Mouse (Mus musculus) liver, embryonic 16.5 days (tissue): Measurements from ENCODE around the gene Tln2. TPM values are rescaled to one million over a fixed set of nuclear protein-coding genes. Genes with fewer than 3 reads are reported as not detected.

ENCODE experiments used
- ATAC-seq: fragments of 200-750 bp; cut with Nextera tagmentation; 2 replicates; pipeline ENCODE4 v1.8.0; 2017; ENCODE audit warnings: low read depth, mild to moderate bottlenecking, moderate number of reproducible peaks, moderate library complexity
- H3K27ac ChIP-seq: fragments of 300-500 bp; sonication (generic); 2 replicates; pipeline ENCODE4 v1.5.1; 2014; ENCODE audit warnings: mild to moderate bottlenecking, low read length
- H3K27me3 ChIP-seq: fragments of 300-500 bp; sonication (generic); 2 replicates; pipeline ENCODE4 v1.6.1; 2014; ENCODE audit warnings: low read depth, low read length, mixed read lengths; ENCODE audit not compliant: control insufficient read depth, insufficient read depth
- H3K36me3 ChIP-seq: fragments of 300-500 bp; sonication (generic); 2 replicates; pipeline ENCODE4 v1.6.1; 2014; ENCODE audit warnings: mild to moderate bottlenecking; ENCODE audit not compliant: control insufficient read depth, insufficient read depth
- H3K4me1 ChIP-seq: fragments of 300-500 bp; sonication (generic); 2 replicates; pipeline ENCODE4 v1.6.1; 2014; ENCODE audit warnings: low read depth, low read length, mixed read lengths; ENCODE audit not compliant: control insufficient read depth
- H3K4me2 ChIP-seq: fragments of 300-500 bp; sonication (generic); 2 replicates; pipeline ENCODE4 v1.6.1; 2014; ENCODE audit warnings: low read depth, low read length, mixed read lengths
- H3K4me3 ChIP-seq: fragments of 300-500 bp; sonication (generic); 2 replicates; pipeline ENCODE4 v1.5.1; 2014; ENCODE audit warnings: low read depth, mild to moderate bottlenecking, low read length
- H3K9ac ChIP-seq: fragments of 300-500 bp; sonication (generic); 2 replicates; pipeline ENCODE4 v1.6.1; 2014; ENCODE audit warnings: low read depth, low read length
- H3K9me3 ChIP-seq: fragments of 300-500 bp; sonication (generic); replicated peaks from 2 replicates; pipeline ENCODE4 v1.6.1; 2016; ENCODE audit warnings: low read length; ENCODE audit not compliant: control insufficient read depth
- WGBS: fragments of 180-500 bp; shearing (Covaris S2); extraction: QIAGEN DNeasy Blood & Tissue Kit; methylation state at CpG from one replicate; pipeline ENCODE4 v1.1.7; 2014; ENCODE audit not compliant: insufficient replicate concordance; 5-methylcytosine and 5-hydroxymethylcytosine counted together
- polyA plus RNA-seq: library from polyadenylated mRNA; unstranded; fragments of >200 nt; fragmentation: Nextera tagmentation; extraction: Ambion mirVana; gene quantifications from 2 replicates; pipeline ENCODE4 v1.2.1, GENCODE M21; 2015

Gene Tln2
- polyA plus RNA-seq, 1 experiment from 2014 or later = 3.4 TPM

- no peak overlapping the region for H3K9ac ChIP-seq
- no peak overlapping the region for H3K4me3 ChIP-seq
- no peak overlapping the region for H3K4me2 ChIP-seq
- no peak for ATAC-seq
- H3K9me3 ChIP-seq = no peaks in the 10 kb centered on the region
- H3K4me1 ChIP-seq = no peaks in the 10 kb centered on the region
- H3K27me3 ChIP-seq = no peaks in the 10 kb centered on the region
- WGBS = 29% methylated on average over 3 of the region's 3 CpGs
- no peak overlapping the region for H3K27ac ChIP-seq
- H3K36me3 ChIP-seq = no peaks in the 10 kb centered on the region
Measured at GRCm38 (mm10) chr9:67495350-67495749, 64.2 kb downstream of the Tln2 start.

GRCm38 (mm10) chr9:67493876-67494552, 65.5 kb downstream of the Tln2 start:
- 63% methylated on average over 8 of the region's 8 CpGs for WGBS
- no peaks in the 10 kb centered on the region for H3K27me3 ChIP-seq
- H3K27ac ChIP-seq = no peak overlapping the region
- no peak overlapping the region for H3K9ac ChIP-seq
- no peak overlapping the region for H3K4me2 ChIP-seq
- no peak for ATAC-seq
- H3K9me3 ChIP-seq = no peaks in the 10 kb centered on the region
- H3K4me1 ChIP-seq = no peaks in the 10 kb centered on the region
- H3K36me3 ChIP-seq = no peaks in the 10 kb centered on the region
- no peak overlapping the region for H3K4me3 ChIP-seq

- H3K36me3 ChIP-seq = no peaks in the 10 kb centered on the region
- ATAC-seq = no peak
- H3K4me1 ChIP-seq = no peaks in the 10 kb centered on the region
- no peak overlapping the region for H3K27ac ChIP-seq
- H3K9ac ChIP-seq = no peak overlapping the region
- no peaks in the 10 kb centered on the region for H3K9me3 ChIP-seq
- no peaks in the 10 kb centered on the region for H3K27me3 ChIP-seq
- WGBS = 41% methylated on average over 3 of the region's 3 CpGs
- H3K4me3 ChIP-seq = no peak overlapping the region
- no peak overlapping the region for H3K4me2 ChIP-seq
Measured at GRCm38 (mm10) chr9:67489370-67489769, 70.1 kb downstream of the Tln2 start.

GRCm38 (mm10) chr9:67486621-67487020, 72.9 kb downstream of the Tln2 start:
- Histone ChIP-seq H3K9me3 (no peaks in the 10 kb centered on the region), H3K36me3 (no peaks in the 10 kb centered on the region), H3K4me1 (no peaks in the 10 kb centered on the region), H3K27me3 (no peaks in the 10 kb centered on the region), H3K27ac (no peak overlapping the region), H3K4me2 (no peak overlapping the region), H3K4me3 (no peak overlapping the region), H3K9ac (no peak overlapping the region)
- ATAC-seq = no peak
- WGBS = 53% methylated on average over 5 of the region's 5 CpGs

- H3K9ac ChIP-seq = no peak overlapping the region
- no peaks in the 10 kb centered on the region for H3K27me3 ChIP-seq
- no peak overlapping the region for H3K4me3 ChIP-seq
- no peak overlapping the region for H3K27ac ChIP-seq
- no peaks in the 10 kb centered on the region for H3K36me3 ChIP-seq
- no peaks in the 10 kb centered on the region for H3K4me1 ChIP-seq
- no peak overlapping the region for H3K4me2 ChIP-seq
- H3K9me3 ChIP-seq = no peaks in the 10 kb centered on the region
- ATAC-seq = no peak
- WGBS = 40% methylated on average over 15 of the region's 15 CpGs
Measured at GRCm38 (mm10) chr9:67485169-67486072, 74.1 kb downstream of the Tln2 start.

GRCm38 (mm10) chr9:67482277-67482676, 77.2 kb downstream of the Tln2 start:
- no peak for ATAC-seq
- Histone ChIP-seq H3K9ac (no peak overlapping the region), H3K36me3 (no peaks in the 10 kb centered on the region), H3K27me3 (no peaks in the 10 kb centered on the region), H3K9me3 (no peaks in the 10 kb centered on the region), H3K4me3 (no peak overlapping the region), H3K4me2 (no peak overlapping the region), H3K27ac (no peak overlapping the region), H3K4me1 (no peaks in the 10 kb centered on the region)
- 52% methylated on average over 1 of the region's 1 CpGs for WGBS

GRCm38 (mm10) chr9:67481851-67482250, 77.7 kb downstream of the Tln2 start:
- H3K36me3 ChIP-seq = no peaks in the 10 kb centered on the region
- H3K4me1 ChIP-seq = no peaks in the 10 kb centered on the region
- H3K4me3 ChIP-seq = no peak overlapping the region
- H3K9me3 ChIP-seq = no peaks in the 10 kb centered on the region
- H3K27ac ChIP-seq = no peak overlapping the region
- ATAC-seq = no peak
- H3K27me3 ChIP-seq = no peaks in the 10 kb centered on the region
- H3K9ac ChIP-seq = no peak overlapping the region
- H3K4me2 ChIP-seq = no peak overlapping the region
- WGBS = 35% methylated on average over 1 of the region's 1 CpGs

- ATAC-seq = no peak
- Histone ChIP-seq H3K36me3 (no peaks in the 10 kb centered on the region), H3K4me1 (no peaks in the 10 kb centered on the region), H3K9ac (no peak overlapping the region), H3K9me3 (no peaks in the 10 kb centered on the region), H3K27ac (no peak overlapping the region), H3K27me3 (no peaks in the 10 kb centered on the region), H3K4me3 (no peak overlapping the region), H3K4me2 (no peak overlapping the region)
- WGBS = 38% methylated on average over 3 of the region's 3 CpGs
Measured at GRCm38 (mm10) chr9:67477445-67477844, 82.1 kb downstream of the Tln2 start.

- no peaks in the 10 kb centered on the region for H3K4me1 ChIP-seq
- no peak overlapping the region for H3K4me3 ChIP-seq
- no peak overlapping the region for H3K27ac ChIP-seq
- no peak overlapping the region for H3K4me2 ChIP-seq
- no peak for ATAC-seq
- 76% methylated on average over 5 of the region's 5 CpGs for WGBS
- no peaks in the 10 kb centered on the region for H3K36me3 ChIP-seq
- H3K9me3 ChIP-seq = no peaks in the 10 kb centered on the region
- H3K9ac ChIP-seq = no peak overlapping the region
- no peaks in the 10 kb centered on the region for H3K27me3 ChIP-seq
Measured at GRCm38 (mm10) chr9:67476184-67476583, 83.3 kb downstream of the Tln2 start.
